Mouse (Mus musculus): ENCODE results near the gene Lim2. TPM values are rescaled to one million over a fixed set of nuclear protein-coding genes. Genes with fewer than 3 reads are reported as not detected.

Gene Lim2
- polyA plus RNA-seq, 1 experiment from 2014 or later = not detected

Small RNA genes lying within 50 kb of the gene (microRNA-seq; reads per million reads assigned to microRNA genes)
- not detected for gene Mir7051 (ENCODE audit: borderline number of aligned reads)

Other genes with a start within 250 kb of the Lim2 start
- gene Zfp715, start 114.4 kb upstream of the Lim2 start, polyA plus RNA-seq (2015; fragmentation: Nextera tagmentation; extraction: Ambion mirVana) = 10.0 and 10.2 TPM in 2 replicates
- 0.69 and 0.74 TPM in 2 replicates for gene Siglecf, start 76.3 kb upstream of the Lim2 start, polyA plus RNA-seq (2015; fragmentation: Nextera tagmentation; extraction: Ambion mirVana)
- 0.48 and 0.49 TPM in 2 replicates for gene Siglecg, start 19.5 kb upstream of the Lim2 start, polyA plus RNA-seq (2015; fragmentation: Nextera tagmentation; extraction: Ambion mirVana)
- 94.0 and 101 TPM in 2 replicates for gene Nkg7, start 9.4 kb downstream of the Lim2 start, polyA plus RNA-seq (2015; fragmentation: Nextera tagmentation; extraction: Ambion mirVana)
- not detected in 2 replicates for gene Cldnd2, start 13.1 kb downstream of the Lim2 start, polyA plus RNA-seq (2015; fragmentation: Nextera tagmentation; extraction: Ambion mirVana)
- gene Etfb, start 16.4 kb downstream of the Lim2 start, polyA plus RNA-seq (2015; fragmentation: Nextera tagmentation; extraction: Ambion mirVana) = 232 and 257 TPM in 2 replicates
- 0.17 TPM in 1 of 2 replicates, not detected in the other for gene Gm45233, start 16.5 kb downstream of the Lim2 start, polyA plus RNA-seq (2015; fragmentation: Nextera tagmentation; extraction: Ambion mirVana)
- 1.5 TPM in 2 replicates for gene Vsig10l, start 35.5 kb downstream of the Lim2 start, polyA plus RNA-seq (2015; fragmentation: Nextera tagmentation; extraction: Ambion mirVana)
- gene Iglon5, start 62.4 kb downstream of the Lim2 start, polyA plus RNA-seq (2015; fragmentation: Nextera tagmentation; extraction: Ambion mirVana) = not detected in 2 replicates
- gene 4931406B18Rik, start 78.3 kb downstream of the Lim2 start, polyA plus RNA-seq (2015; fragmentation: Nextera tagmentation; extraction: Ambion mirVana) = not detected in 2 replicates
- 1.4 TPM in 2 replicates for gene Cd33, start 116.8 kb downstream of the Lim2 start, polyA plus RNA-seq (2015; fragmentation: Nextera tagmentation; extraction: Ambion mirVana)
- 1.3 and 1.4 TPM in 2 replicates for gene Zfp658, start 134.6 kb downstream of the Lim2 start, polyA plus RNA-seq (2015; fragmentation: Nextera tagmentation; extraction: Ambion mirVana)
- gene Zfp719, start 151.9 kb downstream of the Lim2 start, polyA plus RNA-seq (2015; fragmentation: Nextera tagmentation; extraction: Ambion mirVana) = 6.4 and 6.5 TPM in 2 replicates
- gene Zfp819, start 179.5 kb downstream of the Lim2 start, polyA plus RNA-seq (2015; fragmentation: Nextera tagmentation; extraction: Ambion mirVana) = 0.12 TPM in 1 of 2 replicates, not detected in the other
- 0.29 and 0.71 TPM in 2 replicates for gene Ceacam18, start 207.0 kb downstream of the Lim2 start, polyA plus RNA-seq (2015; fragmentation: Nextera tagmentation; extraction: Ambion mirVana)
- gene Siglece, start 232.5 kb downstream of the Lim2 start, polyA plus RNA-seq (2015; fragmentation: Nextera tagmentation; extraction: Ambion mirVana) = 0.43 and 0.73 TPM in 2 replicates
- gene Ctu1, start 244.3 kb downstream of the Lim2 start, polyA plus RNA-seq (2015; fragmentation: Nextera tagmentation; extraction: Ambion mirVana) = 11.7 and 12.9 TPM in 2 replicates

All from thymus, postnatal 0 days (tissue).